Comparison of ENCODE assay signal across 8 mouse cellular contexts in the genomic region with DNA sequence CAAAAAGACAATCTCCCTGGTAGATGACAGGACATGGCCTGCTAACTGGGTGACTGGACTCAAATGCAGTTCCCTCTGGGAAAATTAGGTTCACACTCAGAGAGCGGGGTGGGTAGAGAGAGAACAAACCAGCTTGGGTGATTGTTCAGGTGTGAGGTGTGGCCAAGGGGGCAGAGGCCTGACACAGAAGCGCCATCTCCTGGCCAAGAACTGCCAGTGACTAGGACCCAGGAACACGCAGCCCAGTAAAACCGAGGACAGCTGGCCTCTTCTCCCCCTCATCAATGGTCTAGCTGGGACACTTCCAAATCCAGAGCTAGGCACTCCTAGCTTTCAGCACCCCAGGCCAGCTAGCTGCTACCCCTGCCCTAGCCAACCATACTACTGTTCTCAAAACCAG. TPM values are rescaled to one million over a fixed set of nuclear protein-coding genes. Genes with fewer than 3 reads are reported as not detected.
DNase-seq lines count a peak whose midpoint lies in the region; ATAC-seq and TF ChIP-seq lines count a peak whose summit lies in the region.
"Had no signal": no experiment of that assay in that cellular context is flagged by ENCODE, and none has a peak within 500 bp of the region (broad histone marks: within the 10 kb centered on the region; RNA-seq: fewer than 3 reads in every experiment).

No protein-coding gene starts in this region.

- no peak overlapping the region for H3K4me2 ChIP-seq in hindbrain, embryonic 13.5 days
- no peak overlapping the region for H3K4me2 ChIP-seq in lung, postnatal 0 days (replicated peaks; ENCODE audit: low read depth, low read length)

- no peak overlapping the region for H3K4me3 ChIP-seq in bone marrow macrophage, adult 2 months (ENCODE audit: insufficient read depth, low read length)
- H3K4me3 ChIP-seq in hindbrain, embryonic 13.5 days = no peak overlapping the region
- H3K4me3 ChIP-seq in lung, postnatal 0 days (ENCODE audit: low read depth, low read length) = no peak overlapping the region

- no peak overlapping the region for H3K27ac ChIP-seq in bone marrow macrophage, adult 2 months (ENCODE audit: insufficient read depth, low read depth, low read length)
- 0 out of 2 replicates have a peak overlapping the region, but pooled peaks have one; percentile 10 for H3K27ac ChIP-seq in hindbrain, embryonic 13.5 days
- H3K27ac ChIP-seq in lung, postnatal 0 days (ENCODE audit: low read length) = no peak overlapping the region

- TF ChIP-seq POLR2A in bone marrow macrophage, adult 2 months (IDR thresholded peaks at IDR 0.05; ENCODE audit: borderline replicate concordance, low read depth, low read length) = no peak

- H3K4me1 ChIP-seq in bone marrow macrophage, adult 2 months (ENCODE audit: control insufficient read depth, insufficient read depth, low read length) = no peaks in the 10 kb centered on the region
- H3K4me1 ChIP-seq in hindbrain, embryonic 13.5 days (replicated peaks) = peaks cover 7% of the 10 kb centered on the region
- H3K4me1 ChIP-seq in lung, postnatal 0 days (ENCODE audit: insufficient read depth, low read depth, low read length) = peaks cover 7% of the 10 kb centered on the region; the same call in 1 of the 2 replicates

- no peak overlapping the region for H3K9ac ChIP-seq in hindbrain, embryonic 13.5 days
- H3K9ac ChIP-seq in lung, postnatal 0 days (replicated peaks; ENCODE audit: low read depth) = no peak overlapping the region

- no peak for ATAC-seq in hindbrain, embryonic 13.5 days (ENCODE audit: low FRiP score)
- ATAC-seq in lung, postnatal 0 days = peak; percentile 35; the same call in 1 of the 2 replicates

- no peaks in the 10 kb centered on the region for H3K9me3 ChIP-seq in hindbrain, embryonic 13.5 days
- no peaks in the 10 kb centered on the region for H3K9me3 ChIP-seq in lung, postnatal 0 days (ENCODE audit: low read length)

- no peaks in the 10 kb centered on the region for H3K36me3 ChIP-seq in hindbrain, embryonic 13.5 days
- no peaks in the 10 kb centered on the region for H3K36me3 ChIP-seq in lung, postnatal 0 days (ENCODE audit: insufficient read depth, low read length)

- DNase-seq in left cerebral cortex, adult 18-20 months (ENCODE audit: low spot score in 2 of 2) = peak; percentile 41 to 53
- no peak for DNase-seq in left cerebral cortex, adult 8-10 months (ENCODE audit: low spot score in 2 of 2)
- DNase-seq in ES-CJ7 (ENCODE audit: low read depth, low spot score) = peak; percentile 51
- DNase-seq in lung, postnatal 0 days (ENCODE audit: low spot score) = peak; percentile 50
- DNase-seq in thymus, postnatal 4 days = peak; percentile 55

- 5% methylated on average over 4 of the region's 4 CpGs for WGBS in hindbrain, embryonic 13.5 days
- WGBS in lung, postnatal 0 days = 4% methylated on average over 4 of the region's 4 CpGs

- TF ChIP-seq EP300 in lung, postnatal 0 days (IDR thresholded peaks at IDR 0.05) = no peak

- peak; percentile 67 for TF ChIP-seq CTCF in bone marrow macrophage, adult 2 months (IDR thresholded peaks at IDR 0.05; ENCODE audit: low read depth, low read length)
- TF ChIP-seq CTCF in lung, postnatal 0 days (IDR thresholded peaks at IDR 0.05) = peak; percentile 87

- peaks cover 51% of the 10 kb centered on the region for H3K27me3 ChIP-seq in hindbrain, embryonic 13.5 days
- peaks cover 24% of the 10 kb centered on the region for H3K27me3 ChIP-seq in lung, postnatal 0 days (replicated peaks; ENCODE audit: insufficient read depth, low read length)

RNA-seq across cellular contexts. Expression of gene Oxtr, which starts 5.4 kb away (rescaled TPM):
- total RNA-seq in left cerebral cortex, adult 18-20 months (2021) = 1 to 10 TPM; 5.8 TPM
- total RNA-seq in left cerebral cortex, adult 8-10 months (2022) = 1 to 10 TPM; 4.3 to 5.1 (median 4.7) TPM
- not detected in 2 replicates for polyA plus RNA-seq in bone marrow macrophage, adult 2 months (2012; ENCODE audit: insufficient read depth, insufficient read length, missing spikeins)
- 0.51 and 0.56 TPM in 2 replicates for polyA plus RNA-seq in hindbrain, embryonic 13.5 days (2015; fragmentation: Nextera tagmentation; extraction: Ambion mirVana)
- 0.04 and 0.05 TPM in 2 replicates for polyA plus RNA-seq in lung, postnatal 0 days (2015; fragmentation: Nextera tagmentation; extraction: Ambion mirVana)

RNA-seq across cellular contexts. Expression of gene Cav3, which starts 25.0 kb away (rescaled TPM):
- not detected for total RNA-seq in left cerebral cortex, adult 18-20 months (2021)
- under 1 TPM in 2 of 4 experiments, not detected in 2; 0.32 to 0.33 TPM for total RNA-seq in left cerebral cortex, adult 8-10 months (2022)
- not detected in 2 replicates for polyA plus RNA-seq in bone marrow macrophage, adult 2 months (2012; ENCODE audit: insufficient read depth, insufficient read length, missing spikeins)
- 0.17 and 0.23 TPM in 2 replicates for polyA plus RNA-seq in hindbrain, embryonic 13.5 days (2015; fragmentation: Nextera tagmentation; extraction: Ambion mirVana)
- polyA plus RNA-seq in lung, postnatal 0 days (2015; fragmentation: Nextera tagmentation; extraction: Ambion mirVana) = 2.5 and 3.7 TPM in 2 replicates
- polyA plus RNA-seq: stomach, embryonic 14.5 days had no signal

Comparison
In these comparisons a context has a peak if more than half of its experiments do, and no peak if none do; other contexts are left out.
1. DNase-seq: peak in left cerebral cortex, adult 18-20 months (2 of 2), ES-CJ7 (single experiment), lung, postnatal 0 days (single experiment) and thymus, postnatal 4 days (single experiment); none in left cerebral cortex, adult 8-10 months (0 of 2).